7 mouse cellular contexts compared by ENCODE assay signal in genomic region chr7:39455806-39456205, GRCm38 (mm10). TPM values are rescaled to one million over a fixed set of nuclear protein-coding genes. Genes with fewer than 3 reads are reported as not detected.
DNase-seq lines count a peak whose midpoint lies in the region; ATAC-seq and TF ChIP-seq lines count a peak whose summit lies in the region.

No protein-coding gene starts in this region.

- 16% methylated on average over 6 of the region's 6 CpGs for WGBS in liver, embryonic 12.5 days (ENCODE audit: insufficient replicate concordance)
- 35% methylated on average over 6 of the region's 6 CpGs for WGBS in stomach, embryonic 15.5 days

- TF ChIP-seq CTCF in ES-Bruce4 (IDR thresholded peaks at IDR 0.05; ENCODE audit: low read depth, low read length): peak; percentile 32

- H3K36me3 ChIP-seq in ES-Bruce4 (ENCODE audit: control insufficient read depth, insufficient read depth, low read length, poor library complexity, severe bottlenecking): no peaks in the 10 kb centered on the region
- H3K36me3 ChIP-seq in liver, embryonic 12.5 days: no peaks in the 10 kb centered on the region
- no peaks in the 10 kb centered on the region for H3K36me3 ChIP-seq in stomach, embryonic 15.5 days

- H3K9me3 ChIP-seq in ES-Bruce4 (replicated peaks; ENCODE audit: control insufficient read depth, insufficient read depth, low read length, poor library complexity, severe bottlenecking): no peaks in the 10 kb centered on the region
- no peaks in the 10 kb centered on the region for H3K9me3 ChIP-seq in liver, embryonic 12.5 days (replicated peaks)
- no peaks in the 10 kb centered on the region for H3K9me3 ChIP-seq in stomach, embryonic 15.5 days

- H3K4me3 ChIP-seq in ES-Bruce4 (ENCODE audit: low read depth, low read length): no peak overlapping the region
- no peak overlapping the region for H3K4me3 ChIP-seq in liver, embryonic 12.5 days
- no peak overlapping the region for H3K4me3 ChIP-seq in stomach, embryonic 15.5 days (replicated peaks)

- no peak overlapping the region for H3K27ac ChIP-seq in ES-Bruce4 (ENCODE audit: insufficient read depth, low read length)
- no peak overlapping the region for H3K27ac ChIP-seq in liver, embryonic 12.5 days
- no peak overlapping the region for H3K27ac ChIP-seq in stomach, embryonic 15.5 days

- intact Hi-C loops in heart, postnatal 14 days (cut with DNase I): no loop called here
- intact Hi-C loops in left cerebral cortex, postnatal 25 days (cut with DNase I): no loop called here

- H3K9ac ChIP-seq in ES-Bruce4 (ENCODE audit: low read depth, poor library complexity, severe bottlenecking): no peak overlapping the region
- H3K9ac ChIP-seq in liver, embryonic 12.5 days: no peak overlapping the region
- H3K9ac ChIP-seq in stomach, embryonic 15.5 days: no peak overlapping the region

- ATAC-seq in liver, embryonic 12.5 days: peak; percentile 63
- ATAC-seq in stomach, embryonic 15.5 days (ENCODE audit: insufficient read depth, low FRiP score, low read depth): peak; percentile 66; the same call in 1 of the 2 replicates

- peak; percentile 13 for DNase-seq in NIH3T3 (ENCODE audit: low read depth)
- peak; percentile 28 to 43 for DNase-seq in heart, postnatal 14 days
- DNase-seq in cerebellum, postnatal 25 days: no peak
- no peak for DNase-seq in left cerebral cortex, postnatal 25 days (ENCODE audit: low spot score in 2 of 2)

- peak; percentile 65; the same call in 1 of the 2 replicates for TF ChIP-seq EP300 in ES-Bruce4 (IDR thresholded peaks at IDR 0.05; ENCODE audit: insufficient read depth, low read depth, low read length)

- no peaks in the 10 kb centered on the region for H3K4me1 ChIP-seq in ES-Bruce4 (ENCODE audit: control insufficient read depth, insufficient read depth, low read length)
- peaks cover 6% of the 10 kb centered on the region; the same call in 1 of the 2 replicates for H3K4me1 ChIP-seq in liver, embryonic 12.5 days
- no peaks in the 10 kb centered on the region for H3K4me1 ChIP-seq in stomach, embryonic 15.5 days

- no peak for TF ChIP-seq POLR2A in ES-Bruce4 (IDR thresholded peaks at IDR 0.05; ENCODE audit: insufficient read depth, low read length)

- no peaks in the 10 kb centered on the region for H3K27me3 ChIP-seq in ES-Bruce4 (ENCODE audit: control insufficient read depth, insufficient read depth, low read length, poor library complexity, severe bottlenecking)
- no peaks in the 10 kb centered on the region for H3K27me3 ChIP-seq in liver, embryonic 12.5 days (replicated peaks)
- no peaks in the 10 kb centered on the region for H3K27me3 ChIP-seq in stomach, embryonic 15.5 days (replicated peaks)

- H3K4me2 ChIP-seq in liver, embryonic 12.5 days: no peak overlapping the region
- H3K4me2 ChIP-seq in stomach, embryonic 15.5 days: no peak overlapping the region

RNA-seq across cellular contexts. Expression of gene Gm5114, which starts 42.8 kb away (rescaled TPM):
- polyA plus RNA-seq in ES-Bruce4 (2011; ENCODE audit: insufficient read depth, insufficient read length, low read depth, missing spikeins): not detected in 2 replicates
- total RNA-seq in heart, postnatal 14 days (2021): not detected
- polyA plus RNA-seq in liver, embryonic 12.5 days (2016; fragmentation: Nextera tagmentation; extraction: Ambion mirVana): not detected in 2 replicates
- not detected in 2 replicates for polyA plus RNA-seq in stomach, embryonic 15.5 days (2015; fragmentation: Nextera tagmentation; extraction: Ambion mirVana)
- not detected for total RNA-seq in left cerebral cortex, postnatal 25 days (2021)

Comparison
In these comparisons a context has a peak if more than half of its experiments do, and no peak if none do; other contexts are left out.
1. DNase-seq: peak in NIH3T3 (single experiment) and heart, postnatal 14 days (2 of 2); none in cerebellum, postnatal 25 days (0 of 2) and left cerebral cortex, postnatal 25 days (0 of 2).